ENCODE assay signal across 8 mouse cellular contexts in genomic region chr9:116219234-116220158, GRCm38 (mm10). TPM values are rescaled to one million over a fixed set of nuclear protein-coding genes. Genes with fewer than 3 reads are reported as not detected.
DNase-seq lines count a peak whose midpoint lies in the region; ATAC-seq and TF ChIP-seq lines count a peak whose summit lies in the region.

No protein-coding gene starts in this region.

- intact Hi-C loops in heart, adult 2 months (cut with DNase I): loop anchor here (2.0 kb wide), 1 partner anchor 29 kb away; no protein-coding TSS in a partner anchor

- H3K79me2 ChIP-seq in heart, adult 2 months (replicated peaks; ENCODE audit: control insufficient read depth, insufficient read depth, low read length): no peaks in the 10 kb centered on the region
- H3K79me2 ChIP-seq in myocyte (ENCODE audit: control insufficient read depth, insufficient read depth): no peaks in the 10 kb centered on the region

- no peaks in the 10 kb centered on the region for H3K36me3 ChIP-seq in heart, adult 2 months (ENCODE audit: control insufficient read depth, insufficient read depth, low read length)
- no peaks in the 10 kb centered on the region for H3K36me3 ChIP-seq in kidney, postnatal 0 days (ENCODE audit: insufficient read depth, low read length)
- no peaks in the 10 kb centered on the region for H3K36me3 ChIP-seq in embryonic facial prominence, embryonic 13.5 days
- H3K36me3 ChIP-seq in myocyte (ENCODE audit: control insufficient read depth, insufficient read depth): no peaks in the 10 kb centered on the region

- H3K4me3 ChIP-seq in heart, adult 2 months: no peak overlapping the region
- no peak overlapping the region for H3K4me3 ChIP-seq in kidney, postnatal 0 days (replicated peaks; ENCODE audit: low read depth, low read length)
- no peak overlapping the region for H3K4me3 ChIP-seq in embryonic facial prominence, embryonic 13.5 days
- no peak overlapping the region for H3K4me3 ChIP-seq in myocyte

- ATAC-seq in kidney, postnatal 0 days (replicated peaks; ENCODE audit: low FRiP score, low read depth): no peak
- peak; percentile 38; the same call in 1 of the 2 replicates for ATAC-seq in embryonic facial prominence, embryonic 13.5 days (ENCODE audit: insufficient number of reproducible peaks, insufficient read depth, low FRiP score, low TSS enrichment, low read depth)

- no peak for TF ChIP-seq CTCF in heart, adult 2 months (IDR thresholded peaks at IDR 0.05)
- TF ChIP-seq CTCF in kidney, postnatal 0 days (IDR thresholded peaks at IDR 0.05; ENCODE audit: low read depth): no peak

- DNase-seq in heart, adult 2 months: no peak
- no peak for DNase-seq in heart, adult 9 months (ENCODE audit: low spot score in 2 of 2)
- no peak for DNase-seq in kidney, postnatal 0 days (ENCODE audit: low spot score)
- DNase-seq in kidney, adult 18-20 months: no peak
- DNase-seq in cerebellum, adult 8-10 months: no peak
- DNase-seq in cerebellum, adult 11-12 months: no peak

- H3ac ChIP-seq in myocyte (ENCODE audit: control insufficient read depth, insufficient read length): no peak overlapping the region

- peak overlapping the region; percentile 61 for H3K27ac ChIP-seq in heart, adult 2 months
- peak overlapping the region; percentile 54; the same call in 1 of the 2 replicates for H3K27ac ChIP-seq in kidney, postnatal 0 days
- H3K27ac ChIP-seq in embryonic facial prominence, embryonic 13.5 days: peak overlapping the region; percentile 89

- peaks cover 7% of the 10 kb centered on the region for H3K4me1 ChIP-seq in heart, adult 2 months (ENCODE audit: control insufficient read depth, insufficient read depth, low read length)
- H3K4me1 ChIP-seq in kidney, postnatal 0 days (replicated peaks; ENCODE audit: insufficient read depth, low read length): peaks cover 11% of the 10 kb centered on the region; the same call in 1 of the 2 replicates
- H3K4me1 ChIP-seq in embryonic facial prominence, embryonic 13.5 days: peaks cover 24% of the 10 kb centered on the region

- no peak overlapping the region for H3K9ac ChIP-seq in heart, adult 2 months (ENCODE audit: low read depth, low read length)
- H3K9ac ChIP-seq in kidney, postnatal 0 days (ENCODE audit: low read depth, low read length): no peak overlapping the region
- no peak overlapping the region for H3K9ac ChIP-seq in embryonic facial prominence, embryonic 13.5 days

- TF ChIP-seq EP300 in heart, adult 2 months (IDR thresholded peaks at IDR 0.05; ENCODE audit: insufficient read depth, low read depth, low read length): no peak

- H3K27me3 ChIP-seq in heart, adult 2 months (ENCODE audit: control insufficient read depth, insufficient read depth, low read length): no peaks in the 10 kb centered on the region
- H3K27me3 ChIP-seq in kidney, postnatal 0 days (ENCODE audit: insufficient read depth, low read length): no peaks in the 10 kb centered on the region
- H3K27me3 ChIP-seq in embryonic facial prominence, embryonic 13.5 days: no peaks in the 10 kb centered on the region
- H3K27me3 ChIP-seq in myocyte (ENCODE audit: control insufficient read depth, insufficient read depth, insufficient read length): no peaks in the 10 kb centered on the region

- H3K4me2 ChIP-seq in kidney, postnatal 0 days (ENCODE audit: low read length): no peak overlapping the region
- peak overlapping the region; percentile 19 for H3K4me2 ChIP-seq in embryonic facial prominence, embryonic 13.5 days
- peak overlapping the region; percentile 61 for H3K4me2 ChIP-seq in myocyte (ENCODE audit: low read depth)

- TF ChIP-seq POLR2A in heart, adult 2 months (IDR thresholded peaks at IDR 0.05; ENCODE audit: insufficient read depth, low read depth, low read length): no peak
- no peak for TF ChIP-seq POLR2A in myocyte (IDR thresholded peaks at IDR 0.05; ENCODE audit: insufficient read length, low read depth)

- 76% methylated on average over 9 of the region's 9 CpGs for whole genome bisulfite sequencing in heart, adult 2 months
- 73% methylated on average over 9 of the region's 9 CpGs for WGBS in kidney, postnatal 0 days
- 25% methylated on average over 9 of the region's 9 CpGs for WGBS in embryonic facial prominence, embryonic 13.5 days

- no peaks in the 10 kb centered on the region for H3K9me3 ChIP-seq in kidney, postnatal 0 days (replicated peaks; ENCODE audit: low read length)
- no peaks in the 10 kb centered on the region for H3K9me3 ChIP-seq in embryonic facial prominence, embryonic 13.5 days

TF ChIP-seq in myocyte, 11 proteins besides CTCF, POLR2A, EP300 and RAD21:
- no peak for TF ChIP-seq TCF12 (IDR thresholded peaks at IDR 0.05; ENCODE audit: insufficient read depth, poor library complexity, severe bottlenecking)
- no peak for TF ChIP-seq MYOD1 (IDR thresholded peaks at IDR 0.05; ENCODE audit: control insufficient read depth in 1 of 3, insufficient read length in 2 of 3, low read depth in 2 of 3)
- TF ChIP-seq MAX (IDR thresholded peaks at IDR 0.05; ENCODE audit: low read depth): no peak
- TF ChIP-seq E2F4 (IDR thresholded peaks at IDR 0.05; ENCODE audit: insufficient read depth): no peak

RNA-seq across cellular contexts. Expression of gene Tgfbr2, which starts 44.3 kb away (rescaled TPM):
- total RNA-seq in heart, adult 2 months (2021): 10 to 100 TPM; 32.5 to 36.3 TPM
- polyA plus RNA-seq in heart, adult 2 months (2012; rRNA removed): 23.8 and 32.7 TPM in 2 replicates
- 31.0 and 31.2 TPM in 2 replicates for polyA plus RNA-seq in kidney, postnatal 0 days (2015; fragmentation: Nextera tagmentation; extraction: Ambion mirVana)
- polyA plus RNA-seq in embryonic facial prominence, embryonic 13.5 days (2015; fragmentation: Nextera tagmentation; extraction: Ambion mirVana): 27.0 and 33.3 TPM in 2 replicates
- 48.4 TPM for polyA plus RNA-seq in myocyte (2012; fragmentation: generic; extraction: Trizol)
